ENCODE assay signal across 8 mouse cellular contexts in the genomic region with DNA sequence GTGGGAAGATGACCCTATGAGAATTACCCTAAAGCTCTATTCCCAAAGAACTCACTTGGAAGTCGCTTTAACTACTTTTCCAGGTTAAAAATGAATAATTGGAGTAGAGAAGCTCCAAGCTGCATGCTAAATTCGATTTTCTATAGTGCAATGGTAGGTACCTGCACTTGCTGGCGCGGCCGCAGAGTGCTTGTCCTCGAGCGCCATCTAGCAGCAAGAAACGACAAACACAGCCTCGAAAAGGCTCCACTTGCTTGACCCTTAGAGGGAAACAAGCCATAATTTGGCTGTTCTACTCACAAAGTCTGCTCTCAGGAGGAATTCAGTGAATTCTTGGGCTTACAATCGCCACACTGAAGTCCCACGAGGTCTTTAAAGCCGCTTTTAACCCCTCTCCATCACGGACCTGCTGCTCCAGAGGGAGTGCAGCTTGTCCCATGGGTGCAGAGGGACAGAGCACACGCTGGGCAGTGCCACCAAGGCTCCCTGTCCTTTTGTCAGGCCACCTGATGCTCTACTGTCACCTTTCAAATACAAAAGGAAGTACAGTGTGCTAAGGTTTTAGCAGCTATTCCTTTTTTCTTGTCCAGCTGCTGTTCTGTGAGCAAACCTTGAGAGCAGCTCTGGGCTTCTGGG. TPM values are rescaled to one million over a fixed set of nuclear protein-coding genes. Genes with fewer than 3 reads are reported as not detected.
DNase-seq lines count a peak whose midpoint lies in the region; ATAC-seq and TF ChIP-seq lines count a peak whose summit lies in the region.

No protein-coding gene starts in this region.

- TF ChIP-seq EP300 in liver, embryonic 14.5 days (IDR thresholded peaks at IDR 0.05; ENCODE audit: low read depth) = no peak

- peaks cover 20% of the 10 kb centered on the region; the same call in 1 of the 2 replicates for H3K27me3 ChIP-seq in kidney, embryonic 15.5 days
- H3K27me3 ChIP-seq in hindbrain, embryonic 14.5 days (ENCODE audit: control insufficient read depth, insufficient read depth, low read length) = no peaks in the 10 kb centered on the region
- H3K27me3 ChIP-seq in liver, embryonic 14.5 days (ENCODE audit: control insufficient read depth, insufficient read depth, low read length) = no peaks in the 10 kb centered on the region
- H3K27me3 ChIP-seq in neural tube, embryonic 15.5 days (replicated peaks) = no peaks in the 10 kb centered on the region

- no peak overlapping the region for H3K27ac ChIP-seq in kidney, embryonic 15.5 days
- peak overlapping the region; percentile 14; the same call in 1 of the 2 replicates for H3K27ac ChIP-seq in hindbrain, embryonic 14.5 days
- no peak overlapping the region for H3K27ac ChIP-seq in liver, embryonic 14.5 days
- no peak overlapping the region for H3K27ac ChIP-seq in neural tube, embryonic 15.5 days (replicated peaks)

- H3K36me3 ChIP-seq in kidney, embryonic 15.5 days = no peaks in the 10 kb centered on the region
- no peaks in the 10 kb centered on the region for H3K36me3 ChIP-seq in hindbrain, embryonic 14.5 days (replicated peaks; ENCODE audit: control insufficient read depth, insufficient read depth)
- H3K36me3 ChIP-seq in liver, embryonic 14.5 days (replicated peaks; ENCODE audit: control insufficient read depth, insufficient read depth, low read depth) = no peaks in the 10 kb centered on the region
- no peaks in the 10 kb centered on the region for H3K36me3 ChIP-seq in neural tube, embryonic 15.5 days

- H3K9ac ChIP-seq in kidney, embryonic 15.5 days = no peak overlapping the region
- H3K9ac ChIP-seq in hindbrain, embryonic 14.5 days = peak overlapping the region; percentile 44; the same call in 1 of the 2 replicates
- no peak overlapping the region for H3K9ac ChIP-seq in liver, embryonic 14.5 days (replicated peaks)
- no peak overlapping the region for H3K9ac ChIP-seq in neural tube, embryonic 15.5 days (replicated peaks)

- peak; percentile 51 for DNase-seq in kidney, adult 18-20 months
- peak; percentile 75 for DNase-seq in R1 (ENCODE audit: low read depth, low spot score)
- peak; percentile 44 to 73 for DNase-seq in cerebellum, postnatal 25 days
- peak; percentile 86 for DNase-seq in hindbrain, embryonic 14.5 days (ENCODE audit: low spot score)
- DNase-seq in liver, embryonic 14.5 days (ENCODE audit: low read depth in 3 of 3, low spot score in 3 of 3) = peak in 1 of 3 experiments; percentile 47
- peak; percentile 31 to 76 for DNase-seq in thymus, postnatal 10 days (ENCODE audit: low spot score in 2 of 2)

- H3K4me1 ChIP-seq in kidney, embryonic 15.5 days = no peaks in the 10 kb centered on the region
- no peaks in the 10 kb centered on the region for H3K4me1 ChIP-seq in hindbrain, embryonic 14.5 days (replicated peaks; ENCODE audit: control insufficient read depth, insufficient read depth, low read length)
- no peaks in the 10 kb centered on the region for H3K4me1 ChIP-seq in liver, embryonic 14.5 days (replicated peaks; ENCODE audit: control insufficient read depth in 2 of 2, insufficient read depth in 2 of 2, low read length in 1 of 2)
- peaks cover 4% of the 10 kb centered on the region; the same call in 1 of the 2 replicates for H3K4me1 ChIP-seq in neural tube, embryonic 15.5 days

- peak; percentile 95 for TF ChIP-seq CTCF in liver, embryonic 14.5 days (IDR thresholded peaks at IDR 0.05; ENCODE audit: low read depth)

- no peak for ATAC-seq in kidney, embryonic 15.5 days (replicated peaks; ENCODE audit: low FRiP score)
- no peak for ATAC-seq in hindbrain, embryonic 14.5 days (ENCODE audit: low FRiP score)
- ATAC-seq in liver, embryonic 14.5 days (ENCODE audit: insufficient read depth) = peak; percentile 59; the same call in 1 of the 2 replicates
- peak; percentile 75; the same call in 1 of the 2 replicates for ATAC-seq in neural tube, embryonic 15.5 days (ENCODE audit: low FRiP score)

- WGBS in kidney, embryonic 15.5 days = 8% methylated on average over 14 of the region's 14 CpGs
- WGBS in hindbrain, embryonic 14.5 days = 10% methylated on average over 14 of the region's 14 CpGs
- 8% methylated on average over 14 of the region's 14 CpGs for WGBS in liver, embryonic 14.5 days (ENCODE audit: insufficient replicate concordance)
- 8% methylated on average over 14 of the region's 14 CpGs for WGBS in neural tube, embryonic 15.5 days

- H3K4me2 ChIP-seq in kidney, embryonic 15.5 days = no peak overlapping the region
- H3K4me2 ChIP-seq in hindbrain, embryonic 14.5 days (replicated peaks) = no peak overlapping the region
- no peak overlapping the region for H3K4me2 ChIP-seq in liver, embryonic 14.5 days (ENCODE audit: low read depth)
- H3K4me2 ChIP-seq in neural tube, embryonic 15.5 days = no peak overlapping the region; the same call in 1 of the 2 replicates

- H3K4me3 ChIP-seq in kidney, embryonic 15.5 days (replicated peaks) = no peak overlapping the region
- no peak overlapping the region for H3K4me3 ChIP-seq in hindbrain, embryonic 14.5 days (replicated peaks; ENCODE audit: low read length)
- H3K4me3 ChIP-seq in liver, embryonic 14.5 days (ENCODE audit: insufficient read depth in 1 of 2, low read depth in 2 of 2, low read length in 2 of 2) = no peak overlapping the region
- H3K4me3 ChIP-seq in neural tube, embryonic 15.5 days (replicated peaks) = no peak overlapping the region

- no peaks in the 10 kb centered on the region for H3K9me3 ChIP-seq in kidney, embryonic 15.5 days (replicated peaks)
- no peaks in the 10 kb centered on the region for H3K9me3 ChIP-seq in hindbrain, embryonic 14.5 days (ENCODE audit: control insufficient read depth, low read length)
- no peaks in the 10 kb centered on the region for H3K9me3 ChIP-seq in liver, embryonic 14.5 days (ENCODE audit: control insufficient read depth, low read length)
- no peaks in the 10 kb centered on the region for H3K9me3 ChIP-seq in neural tube, embryonic 15.5 days (replicated peaks)

RNA-seq across cellular contexts. Expression of a gene that starts 37.0 kb away (rescaled TPM):
- polyA plus RNA-seq in kidney, embryonic 15.5 days (2015; fragmentation: Nextera tagmentation; extraction: Ambion mirVana) = 0.91 and 1.5 TPM in 2 replicates
- 3.4 and 4.8 TPM in 2 replicates for polyA plus RNA-seq in hindbrain, embryonic 14.5 days (2014; fragmentation: Nextera tagmentation; extraction: Ambion mirVana)
- polyA plus RNA-seq in liver, embryonic 14.5 days (2012; rRNA removed) = 0.01 TPM in 2 replicates
- not detected in 2 replicates for polyA plus RNA-seq in liver, embryonic 14.5 days (2014; fragmentation: Nextera tagmentation; extraction: Ambion mirVana)
- 5.2 and 5.6 TPM in 2 replicates for polyA plus RNA-seq in neural tube, embryonic 15.5 days (2015; fragmentation: Nextera tagmentation; extraction: Ambion mirVana)

Comparison
In these comparisons a context has a peak if more than half of its experiments do, and no peak if none do; other contexts are left out.
1. ATAC-seq: peak in liver, embryonic 14.5 days (single experiment) and neural tube, embryonic 15.5 days (single experiment); none in kidney, embryonic 15.5 days (single experiment) and hindbrain, embryonic 14.5 days (single experiment).